Mouse (Mus musculus): ENCODE measurements at regions not wholly inside any gene's neighbourhood (a gene's known extent, or its start where the extent isn't known, plus 50 kb on each side); places are given as distances from the start of the nearest gene placed in this dataset.

GRCm38 (mm10) chr1:76212486-76212885, 666.4 kb downstream of the Slc4a3 start:
- DNase-seq (ENCODE audit: extremely low read depth) = no peak
- no peaks in the 10 kb centered on the region for H3K4me1 ChIP-seq (ENCODE audit: control insufficient read depth in 1 of 2, insufficient read depth in 2 of 2)
- H3K27ac ChIP-seq (ENCODE audit: insufficient read depth, low read depth) = no peak overlapping the region
- no peak for TF ChIP-seq POLR2A (IDR thresholded peaks at IDR 0.05; ENCODE audit: low read depth, low read length)
- TF ChIP-seq MAFK (IDR thresholded peaks at IDR 0.05; ENCODE audit: insufficient replicate concordance, low read length) = no peak
- TF ChIP-seq HCFC1 (IDR thresholded peaks at IDR 0.05; ENCODE audit: low read depth, low read length) = no peak
- TF ChIP-seq USF2 (conservative IDR thresholded peaks at IDR 0.05; ENCODE audit: low read depth, low read length) = no peak
- no peak for TF ChIP-seq RAD21 (IDR thresholded peaks at IDR 0.05; ENCODE audit: low read depth, low read length)
- no peak for TF ChIP-seq E2F4 (IDR thresholded peaks at IDR 0.05; ENCODE audit: insufficient replicate concordance, low read depth, low read length)
- TF ChIP-seq MAX (IDR thresholded peaks at IDR 0.05; ENCODE audit: low read length) = no peak
- TF ChIP-seq POLR2AphosphoS2 (IDR thresholded peaks at IDR 0.05; ENCODE audit: low read depth, low read length) = no peak
- dilution Hi-C loops (cut with MboI; ENCODE audit: extremely low pct_ligation_motif_present, extremely low pct_unique_long_range_greater_than_20kb, low sequenced_read_pairs) = no loop called here
- no peak overlapping the region for H3K4me3 ChIP-seq (replicated peaks in 1 of 3; ENCODE audit: low read depth in 2 of 3, low read length in 2 of 3, poor library complexity in 1 of 3)
- H3K27me3 ChIP-seq (replicated peaks) = no peaks in the 10 kb centered on the region
- H3K9ac ChIP-seq (ENCODE audit: insufficient read depth, low read depth) = no peak overlapping the region
- H3K79me2 ChIP-seq (replicated peaks; ENCODE audit: control insufficient read depth, extremely low read depth, insufficient read depth, poor library complexity, severe bottlenecking) = no peaks in the 10 kb centered on the region
- H3K9me3 ChIP-seq (replicated peaks; ENCODE audit: low read length) = no peaks in the 10 kb centered on the region
- no peaks in the 10 kb centered on the region for H3K36me3 ChIP-seq (replicated peaks in 1 of 2; ENCODE audit: control insufficient read depth in 1 of 2, insufficient read depth in 1 of 2, low read length in 1 of 2)
- in situ Hi-C loops (cut with MboI; ENCODE audit: low pct_ligation_motif_present, low pct_unique_long_range_greater_than_20kb, low sequenced_read_pairs) = no loop called here
- H3K4me2 ChIP-seq (ENCODE audit: insufficient read depth, low read depth, poor library complexity, severe bottlenecking) = no peak overlapping the region

GRCm38 (mm10) chr1:76244721-76245120, 698.7 kb downstream of the Slc4a3 start:
- H3K4me1 ChIP-seq (ENCODE audit: control insufficient read depth in 1 of 2, insufficient read depth in 2 of 2) = peaks cover 0 to 9% of the 10 kb centered on the region in 2 experiments; a peak in 2 of 4 replicates
- H3K27ac ChIP-seq (ENCODE audit: insufficient read depth, low read depth) = no peak overlapping the region
- no peaks in the 10 kb centered on the region for H3K9me3 ChIP-seq (replicated peaks; ENCODE audit: low read length)
- H3K9ac ChIP-seq (ENCODE audit: insufficient read depth, low read depth) = no peak overlapping the region
- dilution Hi-C loops (cut with MboI; ENCODE audit: extremely low pct_ligation_motif_present, extremely low pct_unique_long_range_greater_than_20kb, low sequenced_read_pairs) = no loop called here
- in situ Hi-C loops (cut with MboI; ENCODE audit: low pct_ligation_motif_present, low pct_unique_long_range_greater_than_20kb, low sequenced_read_pairs) = no loop called here
- no peaks in the 10 kb centered on the region for H3K36me3 ChIP-seq (replicated peaks in 1 of 2; ENCODE audit: control insufficient read depth in 1 of 2, insufficient read depth in 1 of 2, low read length in 1 of 2)
- H3K4me2 ChIP-seq (ENCODE audit: insufficient read depth, low read depth, poor library complexity, severe bottlenecking) = no peak overlapping the region
- no peak overlapping the region for H3K4me3 ChIP-seq (replicated peaks in 1 of 3; ENCODE audit: low read depth in 2 of 3, low read length in 2 of 3, poor library complexity in 1 of 3)
- no peak for DNase-seq (ENCODE audit: extremely low read depth)
- H3K27me3 ChIP-seq (replicated peaks) = no peaks in the 10 kb centered on the region
- no peaks in the 10 kb centered on the region for H3K79me2 ChIP-seq (replicated peaks; ENCODE audit: control insufficient read depth, extremely low read depth, insufficient read depth, poor library complexity, severe bottlenecking)
- TF ChIP-seq TCF12 (IDR thresholded peaks at IDR 0.05; ENCODE audit: low read depth, low read length) = no peak
- no peak for TF ChIP-seq TBP (conservative IDR thresholded peaks at IDR 0.05; ENCODE audit: low read depth, low read length)
- no peak for TF ChIP-seq POLR2A (IDR thresholded peaks at IDR 0.05; ENCODE audit: low read depth, low read length)
- TF ChIP-seq KAT2A (IDR thresholded peaks at IDR 0.05; ENCODE audit: insufficient replicate concordance, low read length) = no peak
- TF ChIP-seq USF2 (conservative IDR thresholded peaks at IDR 0.05; ENCODE audit: low read depth, low read length) = no peak
- no peak for TF ChIP-seq EP300 (IDR thresholded peaks at IDR 0.05; ENCODE audit: low read length)
- no peak for TF ChIP-seq ZMIZ1 (IDR thresholded peaks at IDR 0.05; ENCODE audit: low read depth, low read length)
- TF ChIP-seq MXI1 (IDR thresholded peaks at IDR 0.05; ENCODE audit: low read depth, low read length) = no peak
- no peak for TF ChIP-seq JUND (conservative IDR thresholded peaks at IDR 0.05; ENCODE audit: low read depth, low read length)
- TF ChIP-seq RCOR1 (conservative IDR thresholded peaks at IDR 0.05; ENCODE audit: low read depth, low read length) = no peak
- no peak for TF ChIP-seq UBTF (IDR thresholded peaks at IDR 0.05; ENCODE audit: low read depth, low read length)
- TF ChIP-seq MAZ (IDR thresholded peaks at IDR 0.05; ENCODE audit: low read depth, low read length) = no peak

Measured in CH12.LX (cell line).